Mouse (Mus musculus) lung, adult 2 months (tissue): ENCODE results near the gene Pla2g6. TPM values are rescaled to one million over a fixed set of nuclear protein-coding genes. Genes with fewer than 3 reads are reported as not detected.

ENCODE experiments used
- DNase-seq: peaks from one replicate; pipeline ENCODE4 v3.0.0; 2022
- H3K4me1 ChIP-seq: fragments of 200-500 bp; 2 replicates; pipeline ENCODE4 v1.6.1; 2011; ENCODE audit warnings: low read length; ENCODE audit not compliant: control insufficient read depth, insufficient read depth
- H3K4me3 ChIP-seq: fragments of 200-500 bp; replicated peaks from 2 replicates; pipeline ENCODE3; 2011; ENCODE audit warnings: low read depth, mild to moderate bottlenecking, control low read depth, low read length; ENCODE audit errors: extremely low read depth
- CTCF ChIP-seq: fragments of 200-500 bp; IDR thresholded peaks from 2 replicates; pipeline ENCODE4 v1.5.1; 2011; ENCODE audit warnings: mild to moderate bottlenecking, low read length, control low read depth; ENCODE audit not compliant: insufficient read depth
- POLR2A ChIP-seq: fragments of 200-500 bp; IDR thresholded peaks from 2 replicates; pipeline ENCODE4 v1.6.1; 2011; ENCODE audit warnings: low read depth, mild to moderate bottlenecking, control low read depth, low read length, borderline replicate concordance; ENCODE audit errors: extremely low read depth
- WGBS: fragments of 180-500 bp; shearing (Covaris S2); methylation state at CpG from one replicate; pipeline ENCODE4 v1.1.7; 2018; 5-methylcytosine and 5-hydroxymethylcytosine counted together
- polyA plus RNA-seq: library from polyadenylated mRNA; depleted of rRNA; stranded (reverse); fragments of >200 nt; gene quantifications from 2 replicates; pipeline ENCODE4 v1.2.3, GENCODE M21; 2012

Gene Pla2g6
- polyA plus RNA-seq, 1 experiment: 26.1 TPM

- H3K4me3 ChIP-seq: no peak overlapping the region
- 96% methylated on average over 12 of the region's 12 CpGs for whole genome bisulfite sequencing
- H3K4me1 ChIP-seq: peaks cover 28% of the 10 kb centered on the region
- TF ChIP-seq POLR2A (no peak), CTCF (no peak)
- no peak for DNase-seq
These were observed 36.9 kb upstream of the Pla2g6 start for GRCm38 (mm10) chr15:79365068-79365467.

- WGBS: 65% methylated on average over 6 of the region's 6 CpGs
- TF ChIP-seq CTCF: no peak
- TF ChIP-seq POLR2A: no peak
- no peak for DNase-seq
- H3K4me1 ChIP-seq: peaks cover 21% of the 10 kb centered on the region
- no peak overlapping the region for H3K4me3 ChIP-seq
These were observed 35.9 kb upstream of the Pla2g6 start for GRCm38 (mm10) chr15:79364120-79364519.

- DNase-seq: no peak
- 21% methylated on average over 4 of the region's 4 CpGs for WGBS
These were observed 32.8 kb upstream of the Pla2g6 start for GRCm38 (mm10) chr15:79361023-79361422.

GRCm38 (mm10) chr15:79360371-79360770, 32.2 kb upstream of the Pla2g6 start:
- no peak for DNase-seq
- Histone ChIP-seq H3K4me1 (peaks cover 19% of the 10 kb centered on the region), H3K4me3 (no peak overlapping the region)
- TF ChIP-seq CTCF (no peak), POLR2A (no peak)
- 31% methylated on average over 7 of the region's 7 CpGs for WGBS

More at GRCm38 (mm10) chr15:79361023-79361422, 32.8 kb upstream of the Pla2g6 start:
- TF ChIP-seq CTCF (no peak), POLR2A (no peak)
- H3K4me1 ChIP-seq: peaks cover 19% of the 10 kb centered on the region
- H3K4me3 ChIP-seq: no peak overlapping the region

GRCm38 (mm10) chr15:79359954-79360353, 31.8 kb upstream of the Pla2g6 start:
- DNase-seq: peak; percentile 45
- WGBS: 9% methylated on average over 6 of the region's 6 CpGs
- Histone ChIP-seq H3K4me1 (peaks cover 19% of the 10 kb centered on the region), H3K4me3 (no peak overlapping the region)
- no peak for TF ChIP-seq CTCF
- no peak for TF ChIP-seq POLR2A

GRCm38 (mm10) chr15:79357974-79358690, 29.9 kb upstream of the Pla2g6 start:
- DNase-seq: peak; percentile 51
- 35% methylated on average over 12 of the region's 12 CpGs for WGBS
- Histone ChIP-seq H3K4me1 (peaks cover 19% of the 10 kb centered on the region), H3K4me3 (no peak overlapping the region)
- no peak for TF ChIP-seq CTCF

- peak; percentile 75 for DNase-seq
- H3K4me1 ChIP-seq: peaks cover 20% of the 10 kb centered on the region
- TF ChIP-seq CTCF: no peak
- TF ChIP-seq POLR2A: peak; percentile 73; the same call in 1 of the 2 replicates
- 1% methylated on average over 77 of the region's 77 CpGs for WGBS
- H3K4me3 ChIP-seq: peak overlapping the region; percentile 62
These were observed 29.1 kb upstream of the Pla2g6 start for GRCm38 (mm10) chr15:79357036-79357911.

- 77% methylated on average over 8 of the region's 8 CpGs for WGBS
- peak; percentile 8 for DNase-seq
- no peak for TF ChIP-seq CTCF
- TF ChIP-seq POLR2A: no peak
- no peak overlapping the region for H3K4me3 ChIP-seq
- H3K4me1 ChIP-seq: peaks cover 26% of the 10 kb centered on the region
These were observed 28.3 kb upstream of the Pla2g6 start for GRCm38 (mm10) chr15:79356481-79356880.

- no peak for DNase-seq
- TF ChIP-seq POLR2A: no peak
- no peak for TF ChIP-seq CTCF
- Histone ChIP-seq H3K4me3 (no peak overlapping the region), H3K4me1 (peaks cover 26% of the 10 kb centered on the region)
- 68% methylated on average over 4 of the region's 4 CpGs for WGBS
These were observed 26.4 kb upstream of the Pla2g6 start for GRCm38 (mm10) chr15:79354619-79355018.

GRCm38 (mm10) chr15:79353690-79354305, 25.6 kb upstream of the Pla2g6 start:
- WGBS: 87% methylated on average over 5 of the region's 5 CpGs
- TF ChIP-seq POLR2A (no peak), CTCF (no peak)
- Histone ChIP-seq H3K4me3 (no peak overlapping the region), H3K4me1 (peaks cover 26% of the 10 kb centered on the region)
- no peak for DNase-seq
